Mouse (Mus musculus) limb, embryonic 14.5 days (tissue): ENCODE measurements around the gene Cybc1. TPM values are rescaled to one million over a fixed set of nuclear protein-coding genes. Genes with fewer than 3 reads are reported as not detected.
A peak's percentile ranks its signal among the peaks of the same experiment; 100 is the strongest.

Experiments
- ATAC-seq: fragments of 200-750 bp; cut with Nextera tagmentation; 2 replicates; pipeline ENCODE4 v1.8.0; 2017; ENCODE audit warnings: low read depth, moderate number of reproducible peaks, moderate TSS enrichment; ENCODE audit not compliant: low FRiP score
- DNase-seq: peaks from one replicate; pipeline ENCODE4 v3.0.0-alpha.2; 2015; ENCODE audit warnings: low spot score
- H3K27ac ChIP-seq: fragments of 300-500 bp; sonication (generic); replicated peaks from 2 replicates; pipeline ENCODE4 v1.5.1; 2014; ENCODE audit warnings: low read depth, mild to moderate bottlenecking, low read length, moderate library complexity, mixed read lengths
- H3K27me3 ChIP-seq: fragments of 300-500 bp; sonication (generic); 2 replicates; pipeline ENCODE4 v1.6.1; 2014; ENCODE audit warnings: low read length, mixed read lengths; ENCODE audit not compliant: control insufficient read depth, insufficient read depth
- H3K36me3 ChIP-seq: fragments of 300-500 bp; sonication (generic); 2 replicates; pipeline ENCODE4 v1.6.1; 2014; ENCODE audit warnings: mild to moderate bottlenecking, low read length, moderate library complexity, mixed read lengths; ENCODE audit not compliant: control insufficient read depth, insufficient read depth
- H3K4me1 ChIP-seq: fragments of 300-500 bp; sonication (generic); 2 replicates; pipeline ENCODE4 v1.6.1; 2014; ENCODE audit warnings: antibody characterized with exemption, low read length, mixed read lengths; ENCODE audit not compliant: control insufficient read depth, insufficient read depth
- H3K4me2 ChIP-seq: fragments of 300-500 bp; sonication (generic); replicated peaks from 2 replicates; pipeline ENCODE4 v1.6.1; 2014; ENCODE audit warnings: low read depth, mild to moderate bottlenecking, low read length, moderate library complexity; ENCODE audit not compliant: severe bottlenecking
- H3K4me3 ChIP-seq: fragments of 300-500 bp; sonication (generic); replicated peaks from 2 replicates; pipeline ENCODE4 v1.5.1; 2014; ENCODE audit warnings: low read length
- H3K9ac ChIP-seq: fragments of 300-500 bp; sonication (generic); 2 replicates; pipeline ENCODE4 v1.6.1; 2014; ENCODE audit warnings: mild to moderate bottlenecking, low read depth, low read length, moderate library complexity; ENCODE audit not compliant: severe bottlenecking
- H3K9me3 ChIP-seq: fragments of 300-500 bp; sonication (generic); 2 replicates; pipeline ENCODE4 v1.6.1; 2016; ENCODE audit warnings: low read length; ENCODE audit not compliant: control insufficient read depth
- POLR2A ChIP-seq: fragments of 200-500 bp; IDR thresholded peaks from 2 replicates; pipeline ENCODE4 v1.8.0; 2012; ENCODE audit warnings: inconsistent platforms, mild to moderate bottlenecking, moderate library complexity, borderline replicate concordance; ENCODE audit not compliant: insufficient read depth, insufficient read length; ENCODE audit errors: extremely low read depth
- WGBS: fragments of 180-500 bp; shearing (Covaris S2); extraction: QIAGEN DNeasy Blood & Tissue Kit; methylation state at CpG from one replicate; pipeline ENCODE4 v1.1.7; 2014; 5-methylcytosine and 5-hydroxymethylcytosine counted together
- polyA plus RNA-seq, 2 experiments: library from polyadenylated mRNA; depleted of rRNA in 1 of 2; stranded (reverse) in 1 of 2; unstranded in 1 of 2; fragments of >200 nt; fragmentation: Nextera tagmentation in 1 of 2; extraction: Ambion mirVana in 1 of 2; gene quantifications; 2 replicates each; pipeline versions ENCODE4 v1.2.1 to v1.2.3; 2012 to 2014

Cybc1 gene
- polyA plus RNA-seq, 2 experiments: 41.3 to 47.1 TPM

GRCm38 (mm10) chr11:121259160-121260100 lies 30.3 kb upstream of the Cybc1 start, which contains the start of gene Foxk2:
TSS of gene Foxk2 (plus strand) at chr11:121259990.
- Histone ChIP-seq H3K4me1 (peaks cover 12% of the 10 kb centered on the region), H3K27ac (peak within 1 kb of the TSS; percentile 81)
- peak; percentile 98 for ATAC-seq

GRCm38 (mm10) chr11:121250196-121250595 lies 21.1 kb upstream of the Cybc1 start:
- ATAC-seq: no peak
- WGBS: 90% methylated on average over 8 of the region's 8 CpGs
- DNase-seq: no peak
- Histone ChIP-seq H3K27ac (no peak overlapping the region), H3K27me3 (no peaks in the 10 kb centered on the region), H3K9ac (no peak overlapping the region), H3K36me3 (peaks cover 98% of the 10 kb centered on the region), H3K4me1 (no peaks in the 10 kb centered on the region), H3K4me3 (no peak overlapping the region), H3K4me2 (no peak overlapping the region), H3K9me3 (no peaks in the 10 kb centered on the region)
- no peak for TF ChIP-seq POLR2A

More at GRCm38 (mm10) chr11:121259160-121260100, 30.3 kb upstream of the Cybc1 start, which contains the start of gene Foxk2:
- no peak for TF ChIP-seq POLR2A
- WGBS: under 1% methylated on average over 65 of the region's 91 CpGs
- H3K36me3 ChIP-seq: peaks cover 36% of the 10 kb centered on the region
- H3K4me2 ChIP-seq: peak within 1 kb of the TSS; percentile 70
- peak; percentile 92 for DNase-seq
- no peaks in the 10 kb centered on the region for H3K27me3 ChIP-seq
- H3K9ac ChIP-seq: peak within 1 kb of the TSS; percentile 94
- no peaks in the 10 kb centered on the region for H3K9me3 ChIP-seq
- peak within 1 kb of the TSS; percentile 97 for H3K4me3 ChIP-seq

- no peak overlapping the region for H3K4me2 ChIP-seq
- peaks cover 60% of the 10 kb centered on the region for H3K36me3 ChIP-seq
- H3K4me3 ChIP-seq: no peak overlapping the region
- DNase-seq (no peak), ATAC-seq (no peak)
- no peak overlapping the region for H3K27ac ChIP-seq
- no peak overlapping the region for H3K9ac ChIP-seq
- WGBS: 92% methylated on average over 2 of the region's 2 CpGs
- H3K9me3 ChIP-seq: no peaks in the 10 kb centered on the region
- peaks cover 20% of the 10 kb centered on the region for H3K4me1 ChIP-seq
- H3K27me3 ChIP-seq: no peaks in the 10 kb centered on the region
- no peak for TF ChIP-seq POLR2A
Measured at GRCm38 (mm10) chr11:121239669-121240068, 10.5 kb upstream of the Cybc1 start.

GRCm38 (mm10) chr11:121237345-121238128 lies 8.4 kb upstream of the Cybc1 start:
- Histone ChIP-seq H3K4me1 (peaks cover 20% of the 10 kb centered on the region), H3K4me3 (peak overlapping the region; percentile 68), H3K27me3 (no peaks in the 10 kb centered on the region), H3K27ac (peak overlapping the region; percentile 88), H3K36me3 (peaks cover 39% of the 10 kb centered on the region), H3K9ac (peak overlapping the region; percentile 78), H3K9me3 (no peaks in the 10 kb centered on the region), H3K4me2 (peak overlapping the region; percentile 52)
- 5% methylated on average over 28 of the region's 28 CpGs for WGBS
- DNase-seq (peak; percentile 67), ATAC-seq (peak; percentile 28)
- no peak for TF ChIP-seq POLR2A
